Mouse (Mus musculus) left cerebral cortex, adult 11 months (tissue): ENCODE data around the gene Amer2.

ENCODE experiments used
- DNase-seq: peaks from one replicate; pipeline ENCODE4 v3.0.0; 2022; ENCODE audit warnings: low spot score

Gene Amer2

DNA sequence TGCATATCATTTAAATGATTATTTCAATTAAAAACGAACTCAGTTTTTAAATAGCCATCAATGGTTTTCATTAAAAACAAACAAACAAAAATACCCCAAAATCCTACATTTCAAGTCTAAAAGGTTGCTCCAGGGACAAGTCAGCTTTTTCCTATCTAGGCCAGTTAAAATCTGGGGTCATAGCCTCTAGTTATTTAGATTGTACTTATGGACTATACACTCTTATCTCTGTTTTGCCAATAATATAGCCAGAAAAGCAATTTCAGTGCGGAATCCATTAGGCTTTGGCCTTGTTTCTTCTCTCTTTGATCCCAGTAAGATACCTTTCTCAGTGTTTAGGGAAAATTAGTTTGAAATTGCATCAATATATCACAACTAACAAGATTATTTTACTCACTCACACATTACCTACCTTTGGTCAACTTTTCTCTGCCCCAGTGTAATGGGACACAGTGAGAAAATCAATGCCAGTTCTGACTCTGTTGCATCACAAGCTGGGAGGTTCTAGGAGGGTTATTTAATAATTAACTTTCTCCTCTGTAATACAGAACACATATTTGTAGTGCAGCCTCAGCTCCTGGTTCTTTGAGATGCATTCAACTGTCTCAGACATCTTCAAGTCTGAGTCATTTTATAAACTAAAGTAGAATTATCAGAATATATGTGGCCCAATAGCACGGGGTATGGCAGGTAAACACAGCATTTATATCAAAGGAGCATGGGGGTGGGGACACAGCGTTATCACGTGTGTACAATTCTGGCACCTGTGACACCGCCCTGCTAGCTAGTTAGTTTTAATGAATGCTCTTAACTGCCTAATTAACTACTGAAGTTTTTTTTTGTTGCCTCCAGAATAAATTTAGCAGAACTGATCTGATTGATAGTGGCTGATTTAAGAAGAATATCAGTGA, 13.8 kb downstream of the Amer2 start:
- no peak for DNase-seq

DNA sequence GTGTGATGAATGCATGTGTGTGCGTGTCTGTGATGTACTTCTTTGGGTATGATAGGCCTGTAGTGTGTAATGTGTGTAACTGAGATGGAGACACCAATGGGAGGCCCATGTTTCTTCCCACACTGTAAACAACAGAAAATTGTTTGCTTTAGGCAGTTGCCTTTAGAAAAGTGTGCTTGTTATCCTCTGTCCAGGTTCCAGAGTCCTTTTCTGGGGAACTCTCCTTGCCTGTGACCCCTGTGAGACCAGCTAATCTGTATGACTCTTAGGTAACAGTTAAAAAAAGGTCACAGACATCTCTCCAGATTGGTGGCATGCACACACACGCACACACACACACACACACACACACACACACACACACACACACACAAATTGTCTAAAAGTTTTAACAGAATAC, 15.3 kb downstream of the Amer2 start:
- DNase-seq, result no peak

DNA sequence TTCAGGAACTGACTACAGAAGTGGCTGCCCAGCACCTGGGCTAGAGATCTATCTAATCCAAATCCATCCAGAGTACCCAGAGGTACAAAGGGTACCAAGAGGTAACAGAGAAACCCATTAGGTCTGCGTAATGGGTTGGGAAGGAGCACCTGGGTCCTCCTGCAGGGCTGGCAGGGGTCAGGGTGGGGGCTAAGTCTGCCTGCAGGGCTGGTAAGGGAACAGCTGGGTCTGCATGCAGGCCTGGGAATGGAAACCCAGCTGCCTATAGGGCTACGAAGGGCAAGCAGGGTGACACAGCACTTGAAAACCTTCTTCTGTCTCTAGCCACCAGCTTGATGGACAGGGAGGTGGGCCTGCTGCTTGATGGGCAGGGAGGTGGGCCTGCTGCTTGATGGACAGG, 19.1 kb downstream of the Amer2 start:
- no peak for DNase-seq

DNA sequence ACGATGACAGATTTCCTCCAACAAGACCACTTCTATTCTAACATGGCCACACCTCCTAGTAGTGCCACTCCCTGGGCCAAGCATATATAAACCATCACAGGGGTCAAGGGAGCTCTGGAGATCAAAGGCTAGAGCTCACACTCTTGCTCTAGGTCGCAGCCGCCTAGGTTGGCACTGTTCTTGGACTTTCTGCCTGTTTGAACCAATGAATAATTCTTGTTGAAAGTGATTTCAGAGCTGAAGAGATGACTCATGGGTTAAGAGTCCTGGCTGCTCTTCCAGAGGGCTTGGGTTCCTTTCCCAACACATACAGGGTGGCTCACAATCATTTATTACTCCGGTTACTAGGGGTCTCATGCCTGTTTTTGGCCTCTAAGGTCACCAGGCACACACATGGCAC, 24.3 kb downstream of the Amer2 start:
- DNase-seq, result no peak

DNA sequence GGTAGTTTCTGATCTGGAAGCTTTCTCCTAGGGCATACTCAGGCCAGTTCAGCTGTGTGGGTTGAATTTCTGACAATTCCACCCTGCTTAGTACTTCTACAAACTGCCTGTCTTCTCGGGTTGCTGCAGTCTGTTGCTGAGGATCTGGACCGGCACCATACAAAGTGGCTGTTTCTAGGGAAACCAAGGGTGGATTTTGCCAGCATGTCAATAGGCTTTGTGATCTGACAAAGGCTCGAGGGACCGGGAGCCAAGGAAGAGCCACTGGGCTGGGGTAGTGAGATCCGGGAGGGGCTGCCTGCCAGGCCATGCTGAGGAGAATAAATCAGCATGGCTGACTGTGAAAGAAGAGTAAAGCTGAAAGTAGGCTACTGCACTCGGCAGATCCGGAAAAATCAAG, 25.8 kb downstream of the Amer2 start:
- DNase-seq, result no peak

DNA sequence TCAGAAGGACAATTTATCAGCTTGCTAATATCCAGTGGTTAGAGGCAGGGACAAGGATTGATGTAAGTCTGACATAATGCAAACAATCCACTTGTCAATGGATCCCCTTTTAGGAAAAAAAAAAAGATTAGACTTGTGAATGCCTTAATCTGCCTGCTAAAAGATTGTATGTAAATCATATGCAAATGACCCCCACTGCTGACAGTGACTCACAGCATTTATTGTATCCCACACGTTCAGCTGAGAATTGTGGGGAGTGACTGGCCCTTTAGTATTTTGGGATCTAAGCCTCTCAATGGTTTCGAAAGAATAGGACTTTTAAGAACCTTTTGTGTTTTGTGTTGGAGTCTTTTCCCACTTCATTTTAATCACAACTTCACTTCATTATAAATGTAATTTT, 30.2 kb downstream of the Amer2 start:
- DNase-seq, result no peak

DNA sequence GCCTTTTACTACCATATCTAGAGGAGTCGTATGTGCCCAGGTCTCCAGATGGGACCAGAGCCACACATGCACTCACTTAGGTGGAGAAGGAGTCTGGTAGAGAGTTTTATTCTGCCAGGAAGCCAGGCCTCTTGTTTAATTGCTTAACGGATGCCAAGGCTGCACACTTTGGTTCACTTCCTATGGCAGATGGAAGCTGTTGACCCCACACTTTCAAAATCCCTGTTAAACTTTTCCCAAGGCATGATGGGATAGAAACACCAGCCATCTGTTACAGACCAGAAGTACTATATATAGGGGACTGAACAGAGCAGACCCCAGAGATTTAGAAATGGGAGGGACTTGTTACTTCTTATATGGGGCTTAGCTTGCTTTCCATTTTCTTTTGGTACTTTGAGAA, 32.8 kb downstream of the Amer2 start:
- DNase-seq, result no peak

DNA sequence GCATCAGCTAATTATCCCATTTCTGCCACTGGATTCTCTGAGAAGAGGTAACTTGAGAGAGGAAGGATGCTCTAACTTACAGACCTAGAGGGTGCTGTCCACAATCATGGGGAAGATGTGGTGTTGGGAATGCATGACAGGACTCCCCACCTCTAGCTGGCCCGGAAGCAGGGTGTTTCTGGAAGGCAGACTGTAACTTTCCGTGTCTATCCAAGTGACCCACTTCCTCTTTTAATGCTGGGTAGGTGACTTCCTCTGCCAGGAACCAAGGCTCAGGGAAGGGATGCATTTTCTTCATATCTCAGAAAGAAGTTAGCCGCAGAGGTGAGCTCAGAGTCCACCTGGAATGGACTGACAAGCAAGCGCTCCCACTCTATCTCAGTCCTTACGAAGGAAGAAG, 33.5 kb downstream of the Amer2 start:
- no peak for DNase-seq

DNA sequence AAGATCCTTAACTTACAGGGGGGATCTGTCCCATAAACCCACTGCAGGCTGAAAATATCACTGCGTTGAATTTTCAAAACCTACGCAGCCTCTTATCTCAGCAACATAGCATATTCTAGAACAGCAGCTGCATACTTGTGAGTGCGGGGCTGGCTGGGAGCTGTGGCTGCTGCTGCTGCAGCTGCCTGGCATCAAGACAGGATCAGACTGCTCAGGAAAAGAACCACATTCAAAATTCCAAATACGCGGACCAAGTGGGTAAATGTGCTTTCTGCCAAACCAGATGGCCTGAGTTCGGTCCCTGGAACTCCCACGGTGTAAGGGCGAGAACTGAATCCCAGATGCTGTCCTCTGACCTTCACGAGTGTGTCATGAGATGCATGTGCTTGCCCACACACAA, 34.3 kb downstream of the Amer2 start:
- DNase-seq, result no peak

DNA sequence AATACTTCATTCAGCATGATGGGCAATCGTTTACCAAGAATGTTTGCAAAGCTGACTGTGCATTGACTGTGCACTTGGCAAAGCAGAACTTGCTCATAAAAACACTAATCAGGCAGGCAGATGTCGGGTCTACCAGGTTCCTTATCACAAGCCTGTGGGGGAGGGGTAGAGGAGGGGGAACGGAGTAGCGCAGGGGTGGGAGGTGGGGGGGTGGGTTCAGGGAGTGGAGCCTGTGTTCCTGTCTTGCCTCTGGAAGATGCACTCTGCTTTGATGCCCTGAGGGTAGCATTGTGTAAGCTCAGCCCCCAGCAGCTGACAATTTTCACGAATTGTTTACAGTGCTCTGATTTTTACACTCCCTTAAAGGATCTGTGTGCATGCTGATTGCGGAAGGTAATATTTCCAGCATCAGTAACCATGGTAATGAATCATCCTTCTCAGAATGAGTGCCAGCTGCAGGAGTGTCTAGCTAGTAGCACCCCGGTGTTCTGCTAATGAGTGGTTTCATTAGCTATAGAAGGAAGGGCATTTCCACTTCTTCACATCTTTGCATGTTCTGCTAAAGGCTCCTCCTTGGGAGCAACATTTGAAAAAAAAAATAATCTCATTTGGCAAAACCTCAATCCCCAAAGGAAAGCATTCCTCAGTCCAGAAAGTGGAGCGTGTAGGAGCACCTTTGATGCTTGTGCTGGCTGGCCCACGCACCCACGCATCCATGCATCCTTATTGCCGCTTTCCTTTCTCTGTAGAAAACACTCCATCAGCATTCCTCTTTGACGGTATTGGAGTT, 36.8 kb downstream of the Amer2 start:
- no peak for DNase-seq

DNA sequence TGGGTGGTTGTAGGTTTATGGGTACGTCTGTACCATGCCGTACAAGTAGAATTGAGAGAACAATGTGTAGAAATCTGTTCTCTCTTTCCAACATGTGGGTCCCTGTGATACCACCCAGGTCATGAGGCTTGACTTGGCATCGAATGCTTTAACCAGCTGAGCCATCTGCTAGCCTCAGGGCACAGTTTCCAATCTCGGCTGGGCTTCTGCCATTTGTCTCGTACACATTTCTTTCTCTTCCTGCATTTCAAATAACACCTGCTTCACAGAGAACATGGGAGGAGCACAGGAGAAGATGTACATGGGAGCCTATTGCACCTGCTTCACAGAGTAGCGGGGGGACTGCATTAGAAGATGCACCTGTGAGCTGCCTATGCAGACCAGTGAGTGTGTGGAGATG, 38.2 kb downstream of the Amer2 start:
- DNase-seq, result no peak

DNA sequence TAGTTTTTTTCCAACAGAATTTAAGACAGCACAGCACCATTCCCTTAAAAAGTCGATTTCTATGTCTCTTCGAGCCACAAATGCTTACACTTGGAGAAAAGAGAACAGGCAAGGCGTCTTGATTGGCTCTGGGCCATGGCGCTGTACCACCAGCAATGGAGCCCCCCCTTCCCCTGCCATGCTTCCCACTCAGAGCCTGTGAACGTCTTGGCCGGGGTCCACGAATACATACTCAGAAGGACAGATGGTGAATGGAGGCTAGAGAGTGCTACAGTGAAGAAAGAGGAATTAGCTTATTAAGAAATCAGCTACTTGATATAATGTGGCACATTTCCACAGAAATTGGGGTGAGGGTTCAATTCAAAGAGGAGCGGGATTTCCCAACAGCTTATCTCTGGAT, 41.6 kb downstream of the Amer2 start:
- peak; percentile 69 for DNase-seq

DNA sequence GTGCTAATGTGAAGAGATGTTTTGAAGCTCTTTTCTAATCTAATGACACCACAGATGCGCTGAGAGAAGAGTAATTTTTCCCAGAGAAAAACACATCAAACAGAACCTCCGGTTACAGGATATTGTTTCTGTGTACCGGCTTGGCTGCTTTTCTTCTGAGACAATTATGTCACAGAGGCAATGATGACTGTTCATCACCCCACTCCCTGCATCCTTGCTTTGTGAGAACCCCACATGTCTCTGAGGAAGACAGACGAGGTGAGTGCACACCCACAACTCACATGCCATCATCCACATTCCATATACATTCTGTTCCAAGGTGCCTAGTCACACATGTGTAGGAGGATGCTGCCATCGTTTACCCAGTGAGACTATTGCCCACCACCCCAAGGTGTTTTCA, 44.9 kb downstream of the Amer2 start:
- no peak for DNase-seq

DNA sequence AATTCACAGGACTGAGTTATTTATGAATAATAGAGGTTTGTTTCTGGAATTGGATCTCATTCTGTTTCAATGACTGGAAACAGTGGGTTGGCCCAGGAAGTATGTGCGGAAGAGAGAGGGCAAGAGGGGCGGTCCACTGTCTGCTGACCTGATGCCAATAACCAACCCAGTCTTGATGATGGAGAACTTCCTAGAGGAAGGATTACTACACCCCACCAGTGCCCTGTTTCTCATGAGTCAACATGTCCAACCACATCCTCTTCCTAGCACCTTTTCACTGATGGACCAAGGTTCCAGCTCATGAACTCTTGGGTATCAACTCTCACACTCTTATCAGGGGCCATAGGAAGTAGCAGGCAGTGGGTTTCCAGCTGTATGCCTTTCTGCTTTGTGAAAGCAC, 49.9 kb downstream of the Amer2 start:
- no peak for DNase-seq

DNA sequence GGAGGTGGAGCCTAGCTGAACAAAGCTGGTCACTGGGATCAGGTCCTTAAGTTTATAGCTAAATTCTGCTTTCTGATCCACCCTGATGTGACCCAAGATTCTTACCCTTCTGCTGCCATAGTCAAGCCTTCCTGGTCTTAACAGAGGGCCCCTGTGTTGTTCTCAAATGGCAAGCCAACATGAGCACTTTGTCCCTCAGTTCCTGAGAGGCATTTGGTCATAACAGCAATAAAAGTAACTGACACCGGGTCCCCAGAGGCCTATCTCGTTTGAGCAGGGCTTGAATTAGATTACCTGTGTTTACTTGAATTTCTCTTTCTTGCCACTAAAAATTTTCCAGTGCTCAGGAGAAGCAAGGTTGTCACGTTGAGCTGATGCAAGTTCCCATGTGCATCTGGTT, 51.1 kb downstream of the Amer2 start:
- DNase-seq, result no peak

DNA sequence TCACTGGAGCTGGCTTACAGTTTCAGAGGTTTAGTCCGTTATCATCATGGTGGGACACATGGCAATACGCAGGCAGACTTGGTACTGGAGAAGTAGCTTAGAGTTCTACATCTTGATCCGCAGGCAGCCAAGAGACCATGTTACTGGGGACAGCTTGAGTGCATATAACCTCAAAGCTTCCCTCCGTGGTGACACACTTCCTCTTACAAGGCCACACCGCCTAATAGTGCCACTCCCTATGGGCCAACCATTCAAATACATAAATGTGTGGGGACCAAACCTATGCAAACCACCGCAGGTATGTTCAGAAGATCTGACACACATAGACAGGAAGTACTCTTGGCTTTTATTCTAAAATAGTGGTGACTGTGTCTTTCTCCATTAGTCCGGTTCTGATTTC, 52.5 kb downstream of the Amer2 start:
- no peak for DNase-seq

DNA sequence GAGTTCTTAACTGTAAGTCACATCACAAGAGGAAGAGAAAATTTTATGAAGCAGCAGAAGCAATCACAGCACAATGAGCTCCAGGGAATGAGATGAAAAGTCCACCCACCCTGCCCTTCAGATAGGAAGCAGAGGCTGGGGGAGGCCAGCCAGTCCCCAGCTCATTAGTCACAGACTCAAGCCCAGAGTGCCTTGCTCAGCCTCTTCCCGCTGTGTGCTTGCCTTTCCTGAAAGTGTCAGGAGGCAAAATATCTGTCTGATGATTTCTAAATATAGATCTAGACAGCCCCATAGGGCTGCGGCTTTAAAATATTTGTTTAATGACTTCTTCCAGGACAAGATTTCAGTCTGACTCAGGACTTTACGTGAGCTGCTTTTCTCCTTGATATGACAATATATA, 54.8 kb downstream of the Amer2 start:
- no peak for DNase-seq

DNA sequence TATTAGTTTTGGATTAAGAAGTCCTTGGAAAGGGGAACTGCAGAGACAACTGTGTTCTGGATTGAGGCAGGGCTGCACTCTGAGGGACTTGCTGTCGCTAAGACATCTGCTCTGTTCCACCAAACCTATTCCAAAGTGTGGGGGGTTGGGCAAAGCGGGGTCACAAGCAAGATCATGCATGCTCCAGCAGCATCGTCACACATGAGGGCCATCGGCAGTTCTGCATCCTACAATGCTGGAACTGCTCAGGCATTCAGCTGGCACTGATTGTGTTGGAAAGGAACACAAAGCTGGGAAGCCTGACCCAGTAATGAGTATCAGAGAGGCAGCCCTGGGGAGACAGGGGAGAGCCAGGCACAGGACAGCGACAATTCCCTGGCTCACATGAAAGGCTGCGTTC, 56.5 kb downstream of the Amer2 start:
- no peak for DNase-seq

DNA sequence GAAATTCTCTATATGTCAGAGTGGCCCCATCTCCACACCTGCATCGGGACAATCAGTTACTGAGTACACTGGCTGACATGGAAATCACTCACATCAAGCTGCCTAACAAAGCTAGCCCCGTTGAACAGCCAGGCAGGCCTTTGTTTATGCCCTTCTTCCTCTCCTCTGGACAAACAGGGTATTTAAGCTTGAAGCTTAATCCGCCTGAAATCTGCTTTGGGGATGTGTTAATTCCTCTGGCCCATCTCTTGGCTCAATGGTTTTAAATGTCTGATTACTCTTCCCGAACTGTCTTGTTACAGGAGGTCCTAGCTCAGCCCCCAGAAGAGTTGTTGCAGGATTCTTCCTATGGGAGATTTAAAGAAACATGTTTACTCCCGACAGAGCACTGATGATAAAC, 58.5 kb downstream of the Amer2 start:
- DNase-seq, result no peak

DNA sequence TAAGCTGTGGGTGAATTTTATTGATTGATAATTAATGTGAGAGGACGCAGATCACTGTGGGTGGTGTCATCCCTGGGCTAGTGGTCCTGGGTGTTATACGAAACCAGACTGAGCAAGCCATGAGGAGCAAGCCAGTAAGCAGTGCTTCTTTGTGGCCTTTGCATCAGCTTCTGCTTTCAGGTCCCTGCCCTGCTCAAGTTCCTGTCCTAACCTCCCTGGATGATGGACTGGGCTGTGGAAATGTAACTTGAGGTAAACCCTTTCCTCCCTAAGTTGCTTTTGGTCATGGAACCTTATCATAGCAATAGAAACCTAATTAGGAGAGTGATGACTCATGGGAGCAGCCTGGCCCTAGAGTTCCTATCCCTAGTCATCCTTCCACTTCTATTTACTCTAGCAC, 59.1 kb downstream of the Amer2 start:
- DNase-seq, result no peak

DNA sequence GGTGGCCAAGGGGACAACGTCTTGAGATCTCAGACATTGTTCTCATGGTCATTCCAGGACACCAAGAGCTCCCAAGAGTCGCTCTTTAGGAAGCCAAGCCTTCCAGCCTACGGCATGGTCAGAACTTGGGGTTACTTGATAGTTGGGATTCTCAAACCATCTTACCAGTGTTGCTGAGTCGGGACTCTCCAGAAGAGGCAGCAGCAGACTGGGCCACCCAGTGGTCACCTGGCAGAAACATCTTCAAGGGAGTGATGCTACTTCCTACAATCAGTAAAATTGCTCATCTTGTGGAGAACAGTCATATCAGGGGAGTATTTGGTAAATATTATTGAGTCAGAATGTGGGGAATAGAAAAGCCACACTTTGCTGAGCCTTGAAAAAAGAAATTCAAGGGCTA, 62.5 kb downstream of the Amer2 start:
- no peak for DNase-seq

DNA sequence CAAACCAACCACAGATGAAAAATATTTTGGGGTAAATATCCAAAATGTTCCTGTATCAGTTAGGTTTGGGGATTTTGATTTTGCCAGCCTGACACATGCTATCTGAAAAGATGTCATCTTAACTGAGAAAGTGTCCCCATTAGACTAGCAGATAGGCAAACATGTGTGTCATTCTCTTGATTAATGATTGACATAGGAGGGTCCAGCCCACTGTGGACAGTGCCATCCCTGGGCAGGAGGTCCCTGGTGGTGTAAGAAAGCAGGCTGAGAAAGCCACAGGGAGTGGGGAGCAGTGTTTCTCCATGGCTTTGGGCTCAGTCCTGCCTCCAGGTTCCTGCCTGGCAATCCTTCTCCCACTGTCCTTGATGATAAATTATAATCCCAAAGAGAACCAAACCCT, 63.3 kb downstream of the Amer2 start:
- DNase-seq, result no peak
